Mouse (Mus musculus): Measurements from ENCODE around the gene Gm37240. TPM values are rescaled to one million over a fixed set of nuclear protein-coding genes. Genes with fewer than 3 reads are reported as not detected.
"Not testable (repeated sequence)": the region's sequence is repeated elsewhere in the genome, so short reads cannot be mapped to it uniquely, and the experiment has no call there.

Gene Gm37240
- polyA plus RNA-seq, 1 experiment = 0.26 TPM

DNA sequence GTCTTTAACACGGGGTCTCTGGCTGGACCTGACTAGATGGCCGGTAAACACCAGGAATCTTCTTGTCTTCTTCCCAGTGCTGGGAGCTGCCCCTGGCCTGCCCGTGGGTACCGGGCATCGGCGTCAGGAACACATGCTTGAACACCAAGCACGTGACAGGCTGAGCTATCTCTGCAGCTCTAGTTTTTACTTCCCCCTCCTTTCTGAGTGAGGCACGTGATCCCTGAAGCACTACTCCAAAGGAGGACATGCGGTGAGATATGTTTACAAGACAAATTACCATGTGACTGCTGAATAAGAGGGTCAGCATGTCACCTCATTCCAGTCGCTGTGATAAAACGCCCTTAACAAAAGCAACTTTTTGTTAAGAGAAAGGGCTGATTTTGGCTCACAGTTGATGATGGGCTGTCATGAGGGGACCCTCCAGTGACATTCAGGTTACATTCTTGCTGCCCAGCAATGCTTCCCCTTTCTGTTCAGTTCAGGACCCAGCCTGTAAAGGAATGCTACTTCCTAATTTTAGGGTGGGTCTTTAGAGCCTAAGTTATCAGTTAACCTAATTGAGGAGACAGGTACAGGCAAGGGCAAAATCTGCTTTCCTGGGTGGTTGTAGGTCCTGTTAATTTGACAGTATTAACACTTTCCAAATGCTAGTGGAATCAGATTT, 1003.4 kb downstream of the Gm37240 start:
- no peak for DNase-seq (ENCODE audit: extremely low spot score in 1 of 2, low spot score in 1 of 2)

DNA sequence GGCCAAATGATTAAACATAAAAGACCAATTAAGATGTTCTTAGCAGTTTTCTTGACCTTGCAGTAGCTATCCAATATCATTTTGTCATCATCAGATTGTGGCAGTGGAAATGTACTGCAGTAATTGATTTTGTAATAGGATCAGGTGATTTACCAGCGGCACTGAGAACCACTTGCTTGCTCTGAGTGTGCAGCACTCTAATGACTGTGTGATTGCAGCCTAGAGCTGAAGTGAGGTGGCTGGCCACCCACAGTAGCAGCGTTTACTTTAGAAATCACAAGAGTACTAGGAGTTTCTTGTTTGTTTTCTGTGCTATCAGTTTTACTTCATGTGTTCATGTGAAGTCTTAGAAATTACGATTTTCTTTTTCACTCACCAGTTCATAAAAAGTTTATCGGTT, 1011.1 kb downstream of the Gm37240 start:
- DNase-seq (ENCODE audit: extremely low spot score in 1 of 2, low spot score in 1 of 2) = no peak

DNA sequence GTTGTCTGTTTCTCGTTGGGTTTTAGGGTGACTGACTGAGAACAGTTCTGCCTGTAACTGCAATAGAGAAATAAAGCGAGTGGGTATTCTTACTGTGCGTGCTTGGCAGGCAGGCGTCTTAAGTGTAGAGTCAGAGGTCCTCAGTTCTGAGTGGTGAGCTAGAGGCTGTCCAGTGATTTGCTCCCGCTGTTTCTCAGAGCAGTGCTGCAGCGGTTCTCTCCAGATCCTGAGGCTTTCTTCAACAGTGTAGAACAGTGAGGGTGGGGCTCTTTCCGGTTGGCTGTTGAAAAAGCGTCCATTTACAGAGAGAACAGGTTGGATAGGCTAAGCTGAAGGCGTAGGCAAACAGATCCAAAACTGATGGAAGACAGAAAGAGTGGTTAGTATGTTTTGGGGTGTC, 1012.0 kb downstream of the Gm37240 start:
- no peak for DNase-seq (ENCODE audit: extremely low spot score in 1 of 2, low spot score in 1 of 2)

DNA sequence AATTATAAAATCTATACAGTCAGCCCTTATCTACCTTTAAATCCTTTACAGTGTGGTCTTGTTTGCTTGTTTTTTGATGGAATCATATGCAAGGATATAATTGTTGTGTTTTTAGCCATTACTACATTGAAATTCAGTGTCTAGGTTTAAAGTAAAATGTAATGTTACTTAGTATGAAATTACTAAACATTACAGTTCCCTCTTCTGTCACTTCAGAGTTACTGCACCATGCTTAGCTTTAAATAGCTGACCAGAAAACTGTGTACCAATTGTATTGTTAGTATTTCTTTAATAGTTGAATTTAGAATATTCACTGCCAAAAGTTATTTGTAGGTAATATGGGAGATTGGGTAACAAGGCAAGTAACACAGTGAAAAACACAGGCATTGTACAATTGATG, 1017.2 kb downstream of the Gm37240 start:
- no peak for DNase-seq (ENCODE audit: extremely low spot score in 1 of 2, low spot score in 1 of 2)

DNA sequence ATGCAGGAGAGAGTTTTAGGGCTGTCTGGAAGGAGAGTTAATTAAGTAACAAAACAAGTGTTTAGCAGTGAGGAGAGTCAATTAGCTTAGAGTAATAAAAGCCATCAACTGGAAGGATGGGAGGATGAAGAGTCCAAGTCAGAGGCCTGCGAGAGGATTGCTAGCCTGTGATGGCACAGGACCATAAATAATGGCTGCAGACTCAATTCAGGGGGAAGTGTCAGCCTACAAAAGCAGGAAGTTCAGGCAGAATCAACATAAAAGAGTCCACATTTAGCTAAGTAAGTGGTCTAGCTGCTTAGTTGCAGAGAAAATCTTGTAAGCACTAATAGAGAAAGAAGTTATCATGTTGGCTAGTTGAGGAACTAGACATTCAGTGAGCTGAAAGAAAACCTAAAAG, 1019.3 kb downstream of the Gm37240 start:
- DNase-seq (ENCODE audit: extremely low spot score in 1 of 2, low spot score in 1 of 2) = no peak

DNA sequence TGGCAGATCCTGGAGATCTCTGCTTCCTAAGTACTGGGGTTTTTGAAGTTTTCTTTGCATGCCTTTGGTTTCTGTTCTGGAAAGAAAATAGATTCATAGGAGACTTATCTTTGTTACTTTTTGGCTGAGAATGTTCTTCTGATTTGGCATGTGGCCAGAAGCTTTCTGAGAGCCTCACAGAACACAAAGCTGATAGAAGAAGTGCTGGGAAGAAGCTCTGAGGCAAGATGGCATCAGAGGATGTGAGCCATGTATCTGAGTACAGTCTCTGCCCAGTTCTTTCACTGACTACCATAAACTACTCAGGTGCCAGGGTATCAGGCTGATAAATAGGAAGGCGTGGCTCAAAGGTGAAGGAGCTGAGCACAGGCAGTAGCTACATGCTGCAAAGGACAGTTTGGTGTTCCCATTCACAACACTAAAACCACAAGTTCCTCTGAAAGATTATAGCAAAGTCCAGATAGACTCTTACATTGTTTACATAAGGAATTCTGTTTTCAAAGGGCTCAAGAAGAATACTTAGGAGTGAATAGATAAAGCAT, 1019.8 kb downstream of the Gm37240 start:
- DNase-seq (ENCODE audit: extremely low spot score in 1 of 2, low spot score in 1 of 2) = peak in 1 of 2 experiments; percentile 54

DNA sequence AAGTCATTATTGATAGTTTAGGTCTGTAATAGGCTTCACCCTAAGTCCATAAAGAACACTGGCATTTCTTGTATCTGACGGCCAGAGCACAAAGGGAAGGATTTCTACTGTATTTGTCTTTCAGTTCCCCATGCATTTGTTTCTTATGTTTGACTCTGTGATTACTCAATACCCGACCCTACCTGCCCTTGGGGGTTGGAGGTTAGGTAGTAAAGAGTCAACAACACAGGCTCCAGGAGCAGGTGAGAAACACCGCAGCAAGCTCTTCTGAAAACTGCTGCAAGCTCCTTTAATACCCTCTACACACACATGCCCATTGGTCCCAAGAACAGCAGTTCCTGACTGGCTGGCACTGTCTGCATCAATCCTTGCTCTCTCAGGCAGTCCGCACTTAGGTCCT, 1020.5 kb downstream of the Gm37240 start:
- no peak for DNase-seq (ENCODE audit: extremely low spot score in 1 of 2, low spot score in 1 of 2)

DNA sequence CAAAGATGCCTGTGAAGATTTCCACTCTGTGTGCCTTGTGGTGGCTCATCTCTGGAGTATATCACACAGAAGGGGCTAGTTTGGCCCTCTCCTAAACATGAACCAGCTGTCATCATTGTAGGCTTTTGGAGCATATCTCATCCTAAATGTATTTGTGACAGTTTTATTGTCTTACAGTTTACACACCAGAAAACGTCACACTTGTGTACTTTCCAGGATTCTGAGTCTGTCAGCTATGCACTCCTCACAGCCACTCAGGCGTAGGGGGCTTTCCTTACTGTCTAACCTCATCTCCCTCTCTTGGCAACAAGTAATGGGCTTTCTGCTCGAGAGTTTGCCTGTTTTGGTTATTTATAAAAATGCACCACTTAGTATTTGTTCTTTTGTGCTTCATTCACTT, 1021.6 kb downstream of the Gm37240 start:
- DNase-seq (ENCODE audit: extremely low spot score in 1 of 2, low spot score in 1 of 2) = no peak

DNA sequence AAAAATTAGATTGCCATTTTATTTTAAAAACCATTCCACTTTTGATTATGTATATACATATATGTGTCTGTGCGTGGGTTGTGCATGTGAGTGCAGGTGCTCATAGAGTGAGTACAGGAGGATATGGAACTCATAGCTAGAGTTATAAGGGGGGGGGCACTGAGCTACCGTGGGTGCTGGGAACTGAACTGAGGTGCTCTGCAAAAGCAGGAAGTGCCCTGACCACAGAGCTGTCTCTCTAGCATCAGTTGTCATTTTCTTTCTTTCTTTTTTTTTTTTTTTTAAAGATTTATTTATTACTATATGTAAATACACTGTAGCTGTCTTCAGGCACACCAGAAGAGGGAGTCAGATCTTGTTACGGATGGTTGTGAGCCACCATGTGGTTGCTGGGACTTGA, 1025.5 kb downstream of the Gm37240 start:
- not testable (repeated sequence) for DNase-seq (ENCODE audit: extremely low spot score in 1 of 2, low spot score in 1 of 2)

DNA sequence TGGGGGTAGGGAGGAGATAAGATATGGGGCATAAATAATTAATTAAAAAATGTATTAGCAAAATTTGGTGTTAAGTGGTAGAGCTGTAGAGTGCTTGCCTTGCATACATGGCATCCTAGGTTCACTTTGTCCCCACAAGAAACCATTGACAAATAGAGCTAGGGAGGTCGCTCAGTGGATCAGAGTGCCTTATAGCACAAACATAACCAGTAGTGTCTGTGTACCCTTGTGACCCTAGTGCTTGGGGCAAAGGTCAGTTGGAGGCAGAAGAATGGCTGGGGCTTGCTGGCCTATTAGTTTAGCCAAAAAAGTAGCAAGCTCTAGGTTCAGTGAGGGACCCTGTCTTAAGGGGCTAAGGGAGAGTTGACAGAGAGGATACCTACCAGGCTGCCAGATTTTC, 1026.6 kb downstream of the Gm37240 start:
- DNase-seq (ENCODE audit: extremely low spot score in 1 of 2, low spot score in 1 of 2) = no peak

DNA sequence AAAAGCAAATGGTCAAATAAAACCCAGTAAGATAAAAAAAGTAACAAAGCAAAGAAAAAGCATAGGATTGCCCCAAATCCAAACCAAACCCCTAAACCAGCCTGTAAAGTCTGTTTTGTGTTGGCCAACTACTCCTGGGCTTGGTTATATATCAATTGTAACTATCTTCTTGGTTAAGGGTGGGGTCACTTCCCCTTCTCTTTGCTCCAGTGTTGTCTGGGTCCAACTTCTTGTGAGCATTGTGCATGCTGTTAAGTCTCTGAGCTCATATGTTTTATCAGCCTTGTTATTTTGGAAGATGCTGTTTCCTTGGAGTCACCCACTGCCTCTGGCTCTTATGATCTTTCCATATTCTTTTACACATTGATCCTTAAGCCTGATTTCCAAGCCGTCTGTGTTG, 1032.9 kb downstream of the Gm37240 start:
- no peak for DNase-seq (ENCODE audit: extremely low spot score in 1 of 2, low spot score in 1 of 2)

DNA sequence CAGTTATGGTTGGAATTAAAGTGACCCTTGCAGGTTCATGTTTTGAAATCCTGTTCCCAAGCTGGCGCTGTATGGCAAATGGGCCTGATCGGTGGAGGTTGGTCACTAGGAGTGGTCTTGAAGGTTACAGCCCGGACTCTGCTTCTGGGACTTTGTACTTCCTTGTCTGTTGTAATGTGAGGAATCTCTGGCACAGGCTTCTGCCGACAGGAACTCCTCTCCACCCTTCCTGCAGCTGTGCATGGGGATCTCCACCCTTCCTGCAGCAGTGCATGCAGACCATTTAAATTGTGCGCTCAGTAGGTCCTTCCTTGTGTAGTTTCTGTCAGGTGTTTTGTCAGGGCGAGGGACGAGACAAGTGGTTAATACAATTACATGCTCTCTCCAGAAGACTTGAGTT, 1034.4 kb downstream of the Gm37240 start:
- DNase-seq (ENCODE audit: extremely low spot score in 1 of 2, low spot score in 1 of 2) = no peak

DNA sequence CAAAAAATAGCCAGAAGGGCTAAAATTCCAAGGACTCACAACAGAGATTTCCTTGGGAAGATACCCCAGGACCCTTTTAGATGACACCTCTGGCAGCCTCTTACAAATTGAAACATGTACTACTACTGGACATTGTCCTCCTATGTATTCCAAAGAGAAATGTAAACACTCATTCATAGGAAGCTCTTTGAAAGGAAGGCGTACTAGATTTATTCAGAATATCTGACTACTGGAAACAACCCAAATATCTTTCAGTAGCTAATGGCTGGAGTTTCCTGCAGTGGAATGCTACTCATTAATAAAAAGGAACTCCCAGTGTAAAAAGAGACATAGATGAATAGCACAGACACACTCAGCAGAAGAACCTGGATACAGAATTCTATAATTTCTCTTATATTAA, 1035.5 kb downstream of the Gm37240 start:
- DNase-seq (ENCODE audit: extremely low spot score in 1 of 2, low spot score in 1 of 2) = no peak

DNA sequence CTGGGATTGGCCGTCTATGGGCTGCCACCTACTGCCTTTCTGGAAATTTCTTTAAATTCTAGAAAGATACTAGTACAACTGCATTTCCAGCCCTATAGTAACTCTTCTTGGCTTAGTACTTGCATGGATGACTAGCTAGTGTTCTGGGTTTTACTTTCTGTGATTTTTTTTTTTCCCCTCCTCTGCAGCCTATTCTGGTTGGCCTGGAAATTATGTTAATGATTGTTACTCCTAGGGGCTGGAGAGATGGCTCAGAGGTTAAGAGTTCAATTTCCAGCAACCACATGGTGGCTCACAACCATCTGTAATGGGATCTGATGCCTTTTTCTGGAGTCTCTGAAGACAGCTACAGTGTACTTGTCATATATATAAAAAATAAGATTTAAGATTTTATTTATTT, 1036.9 kb downstream of the Gm37240 start:
- no peak for DNase-seq (ENCODE audit: extremely low spot score in 1 of 2, low spot score in 1 of 2)

DNA sequence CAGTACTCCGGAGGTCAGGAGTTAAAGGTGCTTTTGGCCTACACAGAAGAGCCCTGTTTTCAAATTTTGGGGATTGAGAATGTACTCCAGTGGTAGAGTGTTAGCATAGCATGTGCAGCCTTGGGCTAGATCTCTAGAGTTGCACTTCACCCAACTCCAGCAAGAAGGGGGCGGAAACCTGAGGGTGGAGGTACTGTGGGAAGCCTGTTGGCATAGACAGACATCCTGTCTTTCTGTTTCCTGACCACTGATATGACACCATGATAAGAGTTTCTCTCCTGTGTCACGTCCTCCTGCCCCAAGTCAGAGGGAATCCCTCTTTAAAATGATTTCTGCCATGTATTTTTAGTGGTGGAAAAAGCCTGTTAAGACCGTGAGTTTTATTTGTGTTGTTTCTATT, 1038.5 kb downstream of the Gm37240 start:
- no peak for DNase-seq (ENCODE audit: extremely low spot score in 1 of 2, low spot score in 1 of 2)

DNA sequence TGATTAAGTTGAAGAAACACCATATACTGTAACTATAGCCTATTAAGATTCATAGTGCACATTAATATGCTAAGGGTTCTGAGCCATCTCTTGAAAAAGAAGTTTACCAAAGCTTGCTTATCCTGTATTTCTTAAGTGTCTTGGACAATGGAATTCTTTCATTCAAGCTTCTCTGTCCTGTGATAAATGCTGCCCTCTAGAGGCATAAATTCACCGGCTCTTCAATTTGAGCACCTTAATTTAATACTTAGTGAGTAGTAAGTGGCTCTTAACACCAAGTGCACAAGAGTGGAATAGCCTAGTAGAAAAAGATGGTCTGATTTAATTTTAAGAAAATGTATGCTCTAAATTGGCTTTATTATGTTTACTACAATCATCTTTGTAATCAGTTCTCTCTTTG, 1043.7 kb downstream of the Gm37240 start:
- DNase-seq (ENCODE audit: extremely low spot score in 1 of 2, low spot score in 1 of 2) = peak; percentile 27 to 92

DNA sequence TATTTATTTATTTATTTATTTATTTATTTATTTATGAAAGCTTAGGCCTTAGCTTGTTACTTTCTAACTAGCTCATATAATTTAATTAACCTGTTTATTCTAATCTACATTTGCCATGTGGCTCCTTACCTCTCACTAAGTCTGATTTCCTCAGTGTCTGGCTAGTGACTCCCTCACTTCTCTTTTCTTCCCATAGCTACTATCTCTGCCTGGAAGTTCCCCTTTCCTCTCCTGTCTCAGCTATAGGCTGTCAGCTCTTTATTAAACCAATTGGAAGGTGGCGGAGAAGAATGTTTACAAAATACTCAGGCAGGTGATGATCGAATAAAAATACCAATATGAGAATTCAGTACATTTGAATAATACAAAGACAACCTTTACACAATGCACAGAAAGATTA, 1044.5 kb downstream of the Gm37240 start:
- DNase-seq (ENCODE audit: extremely low spot score in 1 of 2, low spot score in 1 of 2) = no peak

DNA sequence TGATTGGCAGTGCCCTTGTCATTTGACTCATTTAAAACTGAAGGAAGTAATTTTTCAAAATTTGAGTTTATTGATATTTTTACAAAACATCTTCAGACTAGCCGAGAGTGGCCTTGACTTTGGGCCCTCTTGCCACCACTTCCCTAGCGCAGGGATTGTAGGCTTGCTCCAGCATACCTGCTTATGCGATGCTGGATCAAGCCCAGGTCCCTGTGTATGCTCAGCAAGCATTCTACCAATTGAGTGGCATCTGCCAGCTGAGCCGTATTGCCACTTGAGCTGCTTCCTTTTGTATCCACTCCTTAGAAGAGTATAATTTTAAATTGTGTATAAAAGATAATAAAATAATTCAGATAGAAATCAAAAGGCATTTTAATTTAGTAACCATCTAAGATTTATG, 1046.0 kb downstream of the Gm37240 start:
- DNase-seq (ENCODE audit: extremely low spot score in 1 of 2, low spot score in 1 of 2) = no peak

DNA sequence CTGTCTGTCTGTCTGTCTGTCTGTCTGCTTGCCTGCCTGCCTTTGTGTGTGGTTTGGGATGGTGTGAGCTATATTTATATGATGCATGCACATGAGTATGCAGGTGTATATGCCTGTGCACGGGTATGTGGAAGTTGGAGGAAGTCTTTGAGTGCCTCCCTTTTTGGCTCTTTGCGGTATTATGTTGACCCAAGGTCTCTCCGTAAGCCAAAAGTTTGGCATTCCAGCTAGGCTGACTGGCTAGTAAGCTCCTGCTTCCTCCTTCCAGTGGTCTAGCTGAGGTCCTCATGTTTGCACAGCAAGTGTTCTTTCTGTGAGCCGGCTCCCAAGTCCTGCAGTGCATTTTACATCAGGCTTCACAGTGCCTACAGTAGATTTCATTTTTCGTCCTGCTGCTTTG, 1047.8 kb downstream of the Gm37240 start:
- no peak for DNase-seq (ENCODE audit: extremely low spot score in 1 of 2, low spot score in 1 of 2)

DNA sequence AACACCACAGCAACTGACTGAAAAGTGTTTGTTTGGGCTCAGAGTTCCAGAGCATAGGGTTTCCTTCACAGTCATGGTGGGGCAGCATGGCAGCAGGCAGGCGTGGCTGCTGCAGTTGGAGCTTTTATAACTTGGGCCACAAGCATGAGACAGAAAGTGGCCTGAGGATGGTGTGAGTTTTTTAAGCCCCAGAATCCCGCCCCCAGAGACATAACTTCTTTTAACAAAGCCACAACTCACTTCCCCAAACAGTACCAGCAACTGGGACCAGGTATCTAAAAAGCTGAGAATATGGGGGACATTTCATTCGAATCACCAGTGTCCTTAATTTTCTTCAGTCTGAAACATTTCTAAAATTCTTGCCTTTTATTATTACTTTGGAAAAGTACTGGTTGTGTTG, 1049.3 kb downstream of the Gm37240 start:
- DNase-seq (ENCODE audit: extremely low spot score in 1 of 2, low spot score in 1 of 2) = no peak

DNA sequence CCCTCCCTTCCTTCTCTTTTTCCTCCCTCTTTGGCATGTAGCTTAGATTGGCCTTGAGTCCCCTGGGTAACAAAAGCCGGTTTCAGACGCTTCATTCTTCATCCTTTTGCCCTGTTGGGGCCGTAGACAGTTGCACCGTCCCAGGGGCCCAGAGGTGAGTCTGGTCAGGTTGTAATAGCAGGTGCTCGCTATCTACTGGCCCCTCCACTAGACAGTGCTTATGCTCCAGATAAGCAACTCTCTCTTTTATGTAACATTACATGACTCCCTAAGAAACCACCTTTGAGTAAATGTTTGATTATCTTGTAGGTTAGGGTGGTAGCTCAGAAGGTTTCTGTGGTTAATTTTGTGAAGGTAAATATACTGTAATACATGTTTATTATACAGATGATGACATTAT, 1051.3 kb downstream of the Gm37240 start:
- DNase-seq (ENCODE audit: extremely low spot score in 1 of 2, low spot score in 1 of 2) = no peak

DNA sequence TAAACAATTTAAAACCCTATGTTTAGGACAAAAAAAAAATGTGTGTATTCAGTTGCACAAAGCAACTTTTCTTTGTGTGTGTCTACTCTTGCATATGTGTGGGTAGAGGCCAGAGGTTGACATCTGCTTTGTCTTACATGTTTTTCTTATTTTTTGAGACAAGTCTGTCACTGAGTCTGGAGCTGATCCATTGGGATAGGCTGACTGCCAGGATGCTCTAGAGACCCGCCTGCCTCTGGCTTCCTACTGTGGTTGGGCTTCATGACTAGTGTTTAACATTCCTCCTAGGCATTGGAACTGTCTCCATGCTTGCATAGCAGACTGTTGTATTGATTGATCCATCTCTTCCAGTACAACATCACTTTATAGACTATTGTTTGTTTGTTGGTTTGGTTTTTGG, 1058.0 kb downstream of the Gm37240 start:
- DNase-seq (ENCODE audit: extremely low spot score in 1 of 2, low spot score in 1 of 2) = no peak

DNA sequence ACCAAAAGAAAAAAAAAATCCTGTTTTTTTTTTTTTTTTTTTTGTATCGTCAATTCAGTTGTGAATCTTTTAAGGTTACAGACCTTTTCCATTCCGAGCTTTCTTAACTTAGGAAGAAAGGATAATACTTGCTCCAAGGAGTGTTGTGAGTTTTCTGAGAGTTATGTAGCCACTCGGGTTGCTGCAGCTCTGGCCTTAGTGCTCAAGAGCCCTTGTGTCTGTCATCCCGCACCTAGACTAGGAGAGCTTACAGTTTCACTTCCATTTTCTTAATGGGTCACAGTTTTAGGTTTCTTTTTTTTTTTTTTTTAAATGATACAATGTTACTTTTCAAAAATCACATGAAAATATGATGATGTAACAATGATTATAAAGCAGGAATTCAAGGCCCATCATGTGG, 1059.7 kb downstream of the Gm37240 start:
- DNase-seq (ENCODE audit: extremely low spot score in 1 of 2, low spot score in 1 of 2) = no peak

All from frontal cortex, adult 2 months (tissue).